Mouse (Mus musculus) E14TG2a.4 (cell line): ENCODE data around the gene Wwox.

Experiments
- H3K27me3 ChIP-seq: 2 replicates; pipeline ENCODE4 v1.6.1; 2014; ENCODE audit warnings: low read length, control low read depth; ENCODE audit not compliant: insufficient read depth
- H3K36me3 ChIP-seq: 2 replicates; pipeline ENCODE4 v1.6.1; 2014; ENCODE audit warnings: low read length, control low read depth; ENCODE audit not compliant: insufficient read depth
- H3K4me1 ChIP-seq: replicated peaks from 2 replicates; pipeline ENCODE4 v1.6.1; 2014; ENCODE audit warnings: low read depth, low read length, control low read depth
- H3K4me3 ChIP-seq: replicated peaks from 2 replicates; pipeline ENCODE4 v1.5.1; 2014; ENCODE audit warnings: mild to moderate bottlenecking, low read length
- H3K9me3 ChIP-seq: 2 replicates; pipeline ENCODE4 v1.6.1; 2014; ENCODE audit warnings: low read length, control low read depth
- CTCF ChIP-seq: conservative IDR thresholded peaks from 2 replicates; pipeline ENCODE4 v1.5.1; 2014; ENCODE audit warnings: low read length
- NANOG ChIP-seq: IDR thresholded peaks from 2 replicates; pipeline ENCODE4 v1.6.1; 2014; ENCODE audit warnings: borderline replicate concordance, low read length, mixed read lengths
- POU5F1 ChIP-seq: IDR thresholded peaks from 2 replicates; pipeline ENCODE4 v1.6.1; 2014; ENCODE audit warnings: low read length, borderline replicate concordance

Gene Wwox

DNA sequence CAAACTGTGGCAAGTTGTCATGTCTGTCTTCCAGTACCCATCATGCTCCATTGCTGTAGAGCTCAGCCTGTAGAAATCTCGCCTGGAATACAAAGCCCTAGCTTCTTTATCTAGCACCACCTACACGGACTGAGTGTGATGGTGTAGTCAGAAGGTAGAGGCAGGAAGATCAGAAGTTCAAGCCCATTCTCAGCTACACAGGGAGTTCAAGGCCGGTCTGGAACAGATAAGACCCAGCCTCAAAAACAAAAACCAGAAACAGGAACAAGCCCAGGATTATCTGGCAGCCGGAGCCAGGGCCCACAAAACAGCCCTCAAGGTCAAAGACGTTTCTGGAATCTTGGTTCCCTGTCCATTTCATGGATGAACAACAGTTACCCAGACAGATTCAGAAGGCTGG lies 629.3 kb downstream of the Wwox start:
- Histone ChIP-seq H3K36me3 (no peaks in the 10 kb centered on the region), H3K9me3 (no peaks in the 10 kb centered on the region), H3K27me3 (no peaks in the 10 kb centered on the region), H3K4me1 (peaks cover 25% of the 10 kb centered on the region), H3K4me3 (no peak overlapping the region)
- TF ChIP-seq POU5F1 (no peak), CTCF (no peak), NANOG (no peak)

DNA sequence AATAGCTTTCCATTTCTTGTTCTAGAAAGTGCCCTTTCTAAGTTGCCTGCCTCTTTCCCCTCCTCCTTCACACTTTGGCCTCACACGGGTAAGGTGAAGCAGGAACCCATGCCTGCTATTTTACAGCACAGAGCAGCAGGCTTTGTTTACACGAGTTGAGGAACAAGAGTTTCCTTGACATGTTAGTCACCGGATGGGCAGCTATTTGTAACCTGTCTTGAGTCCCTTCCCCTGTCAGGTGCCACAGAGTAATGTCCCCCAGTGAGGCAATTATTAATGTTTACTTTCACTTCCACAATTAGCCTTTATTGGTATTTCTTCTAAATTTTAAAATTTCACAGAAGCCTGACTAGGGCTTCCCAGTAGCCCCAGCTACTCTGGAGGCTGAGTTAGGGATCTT lies 630.8 kb downstream of the Wwox start:
- H3K9me3 ChIP-seq: no peaks in the 10 kb centered on the region
- TF ChIP-seq CTCF (no peak), POU5F1 (no peak), NANOG (no peak)
- H3K36me3 ChIP-seq: no peaks in the 10 kb centered on the region
- H3K4me1 ChIP-seq: peaks cover 15% of the 10 kb centered on the region
- H3K4me3 ChIP-seq: no peak overlapping the region
- H3K27me3 ChIP-seq: no peaks in the 10 kb centered on the region

DNA sequence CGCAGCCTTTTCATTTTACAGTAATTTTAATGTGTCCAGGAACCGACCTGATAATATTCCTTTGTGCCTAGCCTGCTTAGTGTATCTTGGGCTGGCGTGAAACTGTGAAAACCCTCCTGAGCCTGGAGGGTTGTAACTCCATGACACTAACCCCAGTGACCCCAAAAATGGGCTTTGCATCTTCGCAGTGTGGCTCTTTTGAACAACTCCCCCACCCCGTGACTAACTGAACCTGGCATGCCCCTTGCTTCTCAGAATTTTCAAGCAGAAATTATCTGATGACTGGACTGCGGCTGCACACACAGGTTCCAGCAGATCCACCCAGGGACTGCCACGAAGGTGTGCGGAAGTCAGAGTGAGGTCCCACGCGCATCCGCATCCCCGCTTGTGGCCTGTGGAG lies 631.8 kb downstream of the Wwox start:
- TF ChIP-seq POU5F1 (no peak), NANOG (no peak), CTCF (no peak)
- H3K9me3 ChIP-seq: no peaks in the 10 kb centered on the region

DNA sequence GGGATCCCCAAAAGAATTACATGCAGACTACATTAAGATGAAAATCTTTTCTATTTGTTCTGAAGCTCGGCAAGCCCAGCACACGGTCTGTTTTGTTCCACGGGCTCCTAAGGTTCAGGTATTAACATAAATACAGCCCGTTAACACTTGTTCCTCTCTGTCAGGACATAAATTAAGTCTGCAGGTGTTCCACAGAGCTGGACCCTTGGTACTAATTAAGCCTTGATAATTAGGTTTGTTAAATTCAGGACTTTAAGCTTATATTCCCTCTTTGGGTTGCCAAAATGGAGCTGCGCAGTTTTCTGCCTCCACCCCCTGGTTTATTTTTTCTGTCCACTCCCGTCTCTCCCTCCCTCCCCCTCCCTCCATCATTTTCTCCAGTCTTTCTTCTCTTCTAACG lies 638.8 kb downstream of the Wwox start:
- peaks cover 13% of the 10 kb centered on the region for H3K27me3 ChIP-seq
- no peak overlapping the region for H3K4me3 ChIP-seq
- H3K9me3 ChIP-seq: no peaks in the 10 kb centered on the region
- no peaks in the 10 kb centered on the region for H3K4me1 ChIP-seq
- no peak for TF ChIP-seq POU5F1
- no peak for TF ChIP-seq NANOG
- no peak for TF ChIP-seq CTCF
- H3K36me3 ChIP-seq: no peaks in the 10 kb centered on the region

More for the DNA sequence above, 631.8 kb downstream of the Wwox start:
- no peaks in the 10 kb centered on the region for H3K36me3 ChIP-seq
- no peaks in the 10 kb centered on the region for H3K27me3 ChIP-seq
- peaks cover 7% of the 10 kb centered on the region; the same call in 1 of the 2 replicates for H3K4me1 ChIP-seq
- H3K4me3 ChIP-seq: no peak overlapping the region

DNA sequence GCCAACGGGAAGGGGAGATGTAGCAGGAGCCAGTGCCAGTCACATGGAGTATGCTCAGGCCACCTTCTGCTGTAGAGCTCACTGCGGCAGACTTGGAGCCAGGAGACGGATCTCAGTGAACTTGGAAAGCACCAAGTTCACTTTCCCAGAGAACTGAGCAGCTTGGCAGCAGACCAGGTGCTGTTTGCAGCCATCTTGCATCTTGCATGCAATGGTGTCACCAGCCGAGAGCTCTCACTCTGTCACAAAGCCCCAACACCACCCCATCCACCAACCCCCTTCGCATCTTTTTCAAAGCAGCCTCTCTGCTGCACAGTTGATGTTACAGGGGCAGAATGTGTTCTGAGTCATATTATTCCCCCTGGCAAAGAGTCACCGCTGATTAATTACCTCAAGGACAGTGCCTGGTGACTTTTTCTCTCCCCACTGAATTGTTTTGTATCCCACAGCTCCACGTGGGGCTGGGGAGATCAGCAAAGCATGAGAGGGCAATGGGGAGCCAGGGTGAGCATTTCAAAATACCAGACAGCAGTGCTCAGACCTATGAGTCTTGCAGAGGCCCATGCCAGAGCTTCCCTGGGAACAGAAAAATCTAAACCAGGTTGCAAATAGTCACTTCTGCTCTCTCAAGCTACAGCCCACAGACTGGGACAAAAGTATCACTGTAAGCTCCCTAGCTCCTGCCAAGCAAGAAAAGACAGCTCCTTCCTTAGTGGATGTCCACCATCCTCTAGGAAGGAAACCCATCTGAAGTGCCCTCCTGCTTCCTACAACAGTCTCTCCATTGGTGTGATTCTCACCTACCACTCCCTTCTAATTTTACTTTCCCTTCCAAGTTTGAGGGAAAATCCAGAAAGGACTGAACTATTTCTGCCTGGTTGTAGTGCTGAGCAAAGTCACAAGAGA lies 642.1 kb downstream of the Wwox start:
- no peak for TF ChIP-seq CTCF

DNA sequence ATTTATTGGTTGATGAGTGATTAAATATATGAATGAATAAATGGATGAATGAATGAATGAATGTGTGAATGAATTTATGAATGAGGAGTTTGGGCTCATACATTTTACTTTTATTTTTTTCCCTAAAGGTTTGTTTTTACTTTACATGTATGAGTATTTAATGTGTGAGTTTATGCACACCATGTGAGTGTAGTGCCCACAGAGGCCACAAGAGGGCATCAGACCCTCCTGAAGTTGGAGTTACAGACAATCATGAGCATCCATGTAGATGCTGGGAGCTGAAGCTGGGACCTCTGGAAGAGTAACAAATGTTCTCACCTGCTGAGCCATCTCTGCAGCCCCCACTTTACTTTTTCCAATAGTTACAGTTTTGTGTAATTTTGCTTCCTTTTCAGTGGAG lies 648.7 kb downstream of the Wwox start:
- Histone ChIP-seq H3K36me3 (no peaks in the 10 kb centered on the region), H3K4me1 (0 out of 2 replicates have a peak, but pooled peaks cover 3% of the 10 kb centered on the region), H3K27me3 (peaks cover 2% of the 10 kb centered on the region; the same call in 1 of the 2 replicates), H3K9me3 (no peaks in the 10 kb centered on the region), H3K4me3 (no peak overlapping the region)
- TF ChIP-seq CTCF (peak; percentile 84), NANOG (no peak)

More for the DNA sequence above, 642.1 kb downstream of the Wwox start:
- Histone ChIP-seq H3K4me3 (no peak overlapping the region), H3K4me1 (0 out of 2 replicates have a peak, but pooled peaks cover 3% of the 10 kb centered on the region), H3K9me3 (no peaks in the 10 kb centered on the region), H3K27me3 (peaks cover 13% of the 10 kb centered on the region), H3K36me3 (no peaks in the 10 kb centered on the region)

DNA sequence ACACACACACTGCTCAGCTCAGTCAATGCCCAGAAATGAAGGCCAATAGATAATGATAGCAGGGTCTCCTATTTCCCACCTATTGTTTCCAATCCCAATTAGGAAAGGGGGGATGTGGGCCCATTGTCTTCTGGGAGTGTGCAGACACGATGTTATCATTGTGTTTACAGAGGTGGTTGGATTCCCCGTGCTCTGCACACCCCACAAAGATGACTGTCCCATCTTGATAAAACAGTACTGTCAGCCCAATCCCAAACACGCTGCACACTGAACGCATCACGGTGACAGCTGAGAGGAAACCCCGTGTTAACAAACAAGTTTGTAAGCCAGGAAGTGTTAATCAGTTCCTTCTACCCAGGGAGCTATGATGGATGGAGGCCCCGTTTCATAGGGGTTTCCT lies 650.3 kb downstream of the Wwox start:
- no peaks in the 10 kb centered on the region for H3K36me3 ChIP-seq
- TF ChIP-seq NANOG (no peak), POU5F1 (no peak), CTCF (no peak)
- peaks cover 10% of the 10 kb centered on the region; the same call in 1 of the 2 replicates for H3K27me3 ChIP-seq
- no peaks in the 10 kb centered on the region for H3K9me3 ChIP-seq
- H3K4me3 ChIP-seq: no peak overlapping the region
- H3K4me1 ChIP-seq: no peaks in the 10 kb centered on the region

DNA sequence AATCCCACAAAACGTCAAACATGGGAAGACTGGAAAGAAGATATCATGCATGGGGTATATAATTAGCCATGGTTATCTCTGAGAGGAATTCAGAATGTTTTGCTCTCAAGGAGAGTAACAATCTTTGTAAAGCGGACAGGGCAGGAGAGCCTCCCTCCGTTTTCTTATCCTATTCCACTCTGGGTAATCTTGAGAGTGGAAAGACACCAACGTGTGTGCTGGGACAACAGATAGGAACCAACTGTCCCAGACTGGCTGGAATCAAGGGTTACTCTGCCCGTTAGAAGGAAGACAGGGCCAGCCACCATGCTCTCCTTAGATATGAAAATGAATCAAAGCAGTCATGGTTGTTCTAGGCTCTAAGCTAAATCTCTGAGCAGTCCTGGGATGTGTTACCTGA lies 650.7 kb downstream of the Wwox start:
- no peak for TF ChIP-seq NANOG
- TF ChIP-seq CTCF: no peak
- TF ChIP-seq POU5F1: no peak
- H3K4me1 ChIP-seq: no peaks in the 10 kb centered on the region
- H3K36me3 ChIP-seq: no peaks in the 10 kb centered on the region
- H3K27me3 ChIP-seq: peaks cover 10% of the 10 kb centered on the region; the same call in 1 of the 2 replicates
- H3K4me3 ChIP-seq: no peak overlapping the region
- H3K9me3 ChIP-seq: no peaks in the 10 kb centered on the region

DNA sequence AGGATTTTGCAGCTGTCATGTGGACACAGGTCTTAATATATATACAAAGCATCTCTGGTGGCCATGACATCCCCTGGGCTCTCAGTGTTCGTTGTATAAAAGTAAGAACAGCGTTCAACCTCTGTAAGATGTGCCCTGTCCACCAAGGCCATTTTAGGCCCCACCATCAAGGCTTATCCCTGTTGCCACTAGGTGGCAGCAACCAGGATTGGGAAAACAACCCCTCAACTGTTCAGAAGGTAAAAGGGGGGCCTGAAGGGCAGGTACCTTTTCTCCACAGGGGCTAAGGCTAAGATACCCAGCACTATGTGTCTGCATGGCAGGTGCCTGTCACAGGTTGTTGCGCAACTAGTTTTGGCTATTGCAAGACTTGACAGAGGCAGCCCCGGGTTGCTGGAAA lies 656.1 kb downstream of the Wwox start:
- no peaks in the 10 kb centered on the region for H3K9me3 ChIP-seq
- TF ChIP-seq CTCF (peak; percentile 62), POU5F1 (no peak)
- no peak overlapping the region for H3K4me3 ChIP-seq
- no peaks in the 10 kb centered on the region for H3K36me3 ChIP-seq
- no peaks in the 10 kb centered on the region for H3K4me1 ChIP-seq
- H3K27me3 ChIP-seq: peaks cover 14% of the 10 kb centered on the region; the same call in 1 of the 2 replicates
